Mouse (Mus musculus): ENCODE results near the gene B3galt4. TPM values are rescaled to one million over a fixed set of nuclear protein-coding genes. Genes with fewer than 3 reads are reported as not detected.
"Not testable (repeated sequence)": the region's sequence is repeated elsewhere in the genome, so short reads cannot be mapped to it uniquely, and the experiment has no call there.

Gene B3galt4
- total RNA-seq, 2 experiments from 2014 or later: 4.8 to 5.8 TPM

DNA sequence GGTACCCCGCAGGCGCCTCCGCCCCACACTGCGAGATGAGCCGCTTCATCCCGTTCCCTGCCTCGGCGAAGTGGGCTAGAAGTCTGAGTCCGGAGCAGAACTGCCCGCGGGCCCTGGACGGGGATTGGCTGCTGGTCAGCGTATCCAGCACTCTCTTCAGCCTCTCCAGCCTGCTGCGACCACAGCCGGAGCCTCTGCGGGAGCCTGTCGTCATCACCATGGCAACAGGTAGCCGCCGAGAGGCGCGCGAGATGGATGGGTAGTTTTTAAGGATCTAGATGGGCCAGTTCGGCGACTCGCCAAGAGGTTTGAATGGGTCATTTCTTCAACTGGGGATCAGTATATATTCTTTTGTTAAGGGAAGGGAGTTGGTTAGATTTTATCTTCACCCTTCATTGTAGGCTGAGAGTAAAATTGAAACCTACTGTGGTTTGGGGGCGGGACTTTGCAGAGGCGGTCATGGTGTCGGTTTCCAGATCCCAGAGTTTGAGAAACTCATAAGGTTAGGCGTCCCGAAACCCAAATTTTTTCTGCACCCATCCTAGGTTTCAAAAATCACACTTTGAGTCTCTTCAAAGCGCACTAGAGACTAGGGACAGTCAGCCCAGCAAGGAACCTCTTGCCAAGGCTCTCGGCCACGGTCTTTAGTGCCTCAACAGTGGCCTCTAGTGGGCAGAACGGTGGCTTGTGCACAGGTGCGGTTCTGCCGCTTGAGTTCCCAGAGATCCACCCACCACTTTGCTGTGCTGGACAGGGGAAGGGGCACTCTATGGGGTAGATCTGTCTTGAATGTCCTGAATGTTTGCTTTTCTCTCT, 30.8 kb downstream of the B3galt4 start:
- DNase-seq: peak; percentile 91

DNA sequence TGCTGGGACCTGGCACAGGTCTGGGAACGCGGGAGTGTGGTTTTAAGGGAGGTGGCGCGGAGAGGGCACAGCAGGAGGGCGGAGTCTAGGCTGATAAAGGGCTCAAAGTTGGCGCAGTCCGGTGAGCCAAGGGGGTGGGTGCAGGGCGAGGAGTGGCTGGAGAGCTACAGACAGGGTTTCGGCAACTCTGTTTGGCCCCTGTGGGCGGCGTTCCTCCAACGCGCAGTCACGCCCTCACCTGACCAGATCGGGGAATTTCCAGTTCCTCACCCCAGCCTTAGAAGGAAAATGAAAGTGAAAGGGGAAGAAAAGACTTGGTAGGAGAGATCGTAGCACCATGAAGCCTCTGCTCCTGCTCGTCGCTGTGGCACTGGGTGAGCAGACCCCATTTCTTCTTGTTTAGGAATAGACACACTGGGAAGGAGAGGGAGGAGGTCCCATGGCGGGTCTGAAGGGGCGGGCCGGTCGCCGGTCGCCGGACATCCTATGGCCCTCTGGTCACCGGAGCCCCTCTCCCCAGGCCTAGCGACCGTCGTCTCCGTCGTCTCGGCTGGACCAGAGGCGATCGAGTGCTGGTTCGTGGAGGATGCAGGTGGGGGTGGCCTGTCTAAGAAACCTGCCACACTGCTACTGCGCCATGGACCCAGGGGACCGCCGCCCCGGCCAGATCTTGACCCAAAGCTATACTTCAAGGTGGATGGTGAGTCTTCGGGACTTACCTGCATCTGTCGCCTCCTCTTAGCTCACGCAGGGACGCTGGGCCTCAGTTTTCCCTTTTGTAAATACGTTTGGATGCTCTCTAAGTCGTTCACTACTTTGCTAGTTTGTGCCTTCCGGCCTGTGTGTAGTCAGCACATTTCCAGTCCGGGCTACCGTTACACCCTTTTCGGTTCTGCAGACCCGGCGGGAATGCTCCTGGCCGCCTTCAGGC, 31.7 kb downstream of the B3galt4 start:
- peak; percentile 91 for DNase-seq

DNA sequence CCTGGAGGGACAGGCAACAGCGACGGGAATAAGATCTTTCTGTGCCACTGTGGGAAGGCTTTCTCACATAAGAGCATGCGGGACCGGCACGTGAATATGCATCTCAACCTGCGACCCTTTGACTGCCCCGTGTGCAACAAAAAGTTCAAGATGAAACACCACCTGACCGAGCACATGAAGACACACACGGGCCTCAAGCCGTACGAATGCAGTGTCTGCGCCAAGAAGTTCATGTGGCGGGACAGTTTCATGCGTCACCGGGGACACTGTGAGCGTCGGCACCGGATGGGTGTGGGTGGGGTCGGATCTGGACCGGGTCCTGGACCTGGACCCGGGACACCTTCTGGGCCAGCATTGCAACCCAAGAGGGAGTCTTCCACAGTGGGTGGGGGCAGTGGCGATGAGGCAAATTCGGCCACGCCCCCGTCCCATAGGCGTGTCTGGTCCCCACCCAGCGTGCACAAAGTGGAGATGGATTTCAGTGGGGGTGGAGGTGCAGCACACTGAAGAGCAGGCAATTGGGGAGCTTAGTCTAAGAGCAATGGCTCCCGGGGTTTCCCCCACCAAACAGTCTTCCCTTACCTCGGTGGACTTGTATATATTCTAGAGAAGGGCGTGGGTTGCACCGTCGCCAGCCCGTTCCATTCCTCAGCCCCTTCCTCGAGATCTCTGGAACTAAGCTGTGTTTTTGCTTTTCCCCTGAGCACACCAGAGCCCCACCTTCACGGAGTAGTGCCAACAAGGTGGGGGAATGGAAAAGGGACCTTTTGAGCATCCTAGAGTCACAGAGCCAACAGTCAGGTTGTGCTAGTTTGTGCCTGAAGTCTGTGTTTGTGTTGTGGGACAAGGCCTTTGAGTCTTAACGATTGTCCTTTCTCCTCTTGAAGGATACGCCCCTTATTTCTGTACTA, 32.7 kb downstream of the B3galt4 start:
- DNase-seq: no peak

DNA sequence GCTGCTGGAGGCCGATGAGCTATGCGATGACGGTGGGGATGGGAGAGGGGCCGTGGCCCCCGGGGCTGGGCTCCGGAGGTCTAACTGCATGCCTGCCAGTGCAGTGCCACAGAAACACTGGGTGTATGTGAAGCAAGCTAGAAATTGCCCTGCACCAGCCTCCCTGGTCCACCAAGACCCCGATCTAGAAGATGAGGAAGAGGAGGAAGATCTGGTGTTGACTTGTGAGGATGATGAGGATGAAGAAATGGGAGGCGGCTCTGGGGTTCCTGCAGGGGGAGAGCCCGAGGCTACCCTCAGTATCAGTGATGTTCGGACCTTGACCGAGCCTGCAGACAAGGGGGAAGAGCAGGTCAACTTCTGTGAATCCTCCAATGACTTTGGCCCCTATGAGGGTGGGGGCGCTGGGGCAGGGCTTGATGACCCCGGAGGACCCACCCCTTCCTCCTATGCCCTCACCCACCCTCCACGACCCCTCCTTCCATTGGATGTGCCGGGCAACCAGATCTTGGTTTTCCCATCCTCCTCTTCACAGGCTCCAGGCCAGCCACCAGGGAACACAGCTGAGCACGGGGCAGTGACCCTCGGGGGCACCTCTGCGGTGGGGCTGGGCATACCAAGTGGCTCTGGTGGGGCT, 33.5 kb downstream of the B3galt4 start:
- DNase-seq: no peak

DNA sequence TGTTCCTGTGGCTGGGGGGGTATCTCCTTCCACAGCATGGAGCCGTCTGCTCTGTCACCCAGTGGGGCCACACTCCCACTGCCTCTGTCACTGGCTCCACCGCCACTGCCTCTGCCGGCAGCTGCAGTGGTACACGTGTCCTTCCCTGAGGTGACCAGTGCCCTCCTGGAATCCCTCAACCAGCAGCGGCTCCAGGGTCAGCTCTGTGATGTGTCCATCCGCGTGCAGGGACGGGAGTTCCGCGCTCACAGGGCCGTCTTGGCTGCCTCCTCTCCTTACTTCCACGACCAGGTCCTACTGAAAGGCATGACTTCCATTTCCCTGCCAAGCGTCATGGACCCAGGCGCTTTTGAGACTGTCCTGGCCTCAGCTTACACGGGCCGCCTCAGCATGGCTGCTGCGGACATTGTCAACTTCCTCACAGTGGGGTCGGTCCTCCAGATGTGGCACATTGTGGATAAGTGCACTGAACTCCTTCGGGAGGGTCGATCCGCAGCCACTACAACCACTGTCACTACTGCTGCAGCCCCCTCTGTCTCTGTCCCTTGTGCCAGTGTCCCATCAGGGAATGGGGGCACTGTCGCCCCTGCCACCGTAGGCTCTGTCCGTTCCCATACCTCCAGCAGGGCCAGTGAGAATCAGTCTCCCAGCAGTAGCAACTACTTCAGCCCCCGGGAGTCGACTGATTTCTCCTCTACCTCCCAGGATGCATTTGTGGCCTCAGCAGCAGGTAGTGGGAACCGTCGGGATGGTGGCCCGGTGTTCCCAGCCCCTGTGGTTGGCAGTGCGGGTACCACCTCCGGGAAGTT, 34.2 kb downstream of the B3galt4 start:
- no peak for DNase-seq

DNA sequence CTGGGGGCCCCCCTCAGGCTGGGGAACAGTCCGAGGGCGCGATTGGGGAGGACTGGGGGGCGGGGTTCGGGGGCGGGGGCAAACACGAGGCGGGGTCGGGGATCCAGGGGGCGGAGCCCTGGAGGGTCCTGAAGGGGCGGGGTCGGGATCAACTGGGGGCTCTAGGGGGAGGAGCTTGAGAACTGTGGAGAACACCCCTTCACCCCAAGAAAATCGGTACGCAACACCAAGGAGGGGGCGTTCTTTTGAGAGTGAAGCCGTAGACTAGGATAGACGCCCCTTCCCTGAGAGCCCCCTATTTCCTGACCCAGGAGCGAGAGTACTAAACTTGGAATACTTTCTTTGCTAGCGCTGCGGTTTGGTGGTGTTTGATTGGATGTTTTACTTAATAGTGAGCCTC, 35.0 kb downstream of the B3galt4 start:
- DNase-seq: no peak

DNA sequence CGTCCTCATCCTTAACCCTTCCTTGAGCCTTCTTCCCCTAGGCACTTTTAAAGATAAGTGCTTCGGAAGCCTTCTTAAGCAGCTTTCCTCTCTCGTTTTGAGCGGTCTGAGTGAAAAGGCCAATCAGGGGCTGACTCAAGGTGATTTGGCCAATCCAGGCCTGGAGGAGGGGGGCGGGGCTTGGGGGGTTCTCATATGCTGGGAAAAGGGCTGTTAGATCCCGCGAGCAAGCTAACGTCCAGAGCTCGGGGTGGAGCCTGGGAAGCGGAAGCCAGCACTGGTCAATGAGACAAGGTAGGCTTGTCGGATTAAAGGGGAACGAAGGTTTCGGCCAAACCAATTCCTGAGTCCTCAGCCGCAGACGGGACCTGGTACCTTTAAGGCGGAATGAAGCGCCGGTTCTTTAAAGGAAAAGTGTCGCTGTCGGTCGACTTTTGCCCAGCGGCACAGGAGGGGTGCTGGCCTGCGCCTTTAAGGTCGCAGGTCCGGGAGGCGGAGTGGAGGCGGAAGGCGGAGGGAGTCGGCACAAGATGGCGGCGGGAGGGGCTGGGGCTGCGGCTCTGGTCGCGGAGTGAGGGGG, 35.5 kb downstream of the B3galt4 start, which contains the start of the genes Tapbp and Zbtb22:
Gene Tapbp, plus strand, starts transcription at position 229 of the 580 bp plus-strand sequence.
Gene Zbtb22, plus strand, starts transcription at position 234 of the 580 bp plus-strand sequence.
- peak; percentile 96 for DNase-seq

DNA sequence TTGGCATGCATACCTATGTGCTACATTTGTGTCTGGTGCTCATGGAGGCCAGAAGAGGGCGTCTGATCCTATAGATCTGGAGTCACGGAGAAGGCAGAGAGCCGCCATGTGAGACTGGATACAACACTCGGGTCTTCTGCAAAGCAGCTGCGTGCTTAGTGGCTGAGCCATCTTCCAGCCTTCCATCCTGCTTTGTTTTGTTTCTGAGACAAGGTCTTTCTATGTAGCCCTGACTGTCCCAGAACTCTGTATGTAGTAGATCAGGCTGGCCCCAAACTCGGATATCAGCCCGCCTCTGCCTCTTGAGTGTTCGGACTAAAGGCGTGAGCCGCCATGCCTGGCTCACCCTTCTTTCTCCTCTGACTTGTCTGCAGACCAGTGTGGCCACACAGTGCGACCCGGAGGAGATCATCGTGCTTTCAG, 36.3 kb downstream of the B3galt4 start:
- DNase-seq: no peak

DNA sequence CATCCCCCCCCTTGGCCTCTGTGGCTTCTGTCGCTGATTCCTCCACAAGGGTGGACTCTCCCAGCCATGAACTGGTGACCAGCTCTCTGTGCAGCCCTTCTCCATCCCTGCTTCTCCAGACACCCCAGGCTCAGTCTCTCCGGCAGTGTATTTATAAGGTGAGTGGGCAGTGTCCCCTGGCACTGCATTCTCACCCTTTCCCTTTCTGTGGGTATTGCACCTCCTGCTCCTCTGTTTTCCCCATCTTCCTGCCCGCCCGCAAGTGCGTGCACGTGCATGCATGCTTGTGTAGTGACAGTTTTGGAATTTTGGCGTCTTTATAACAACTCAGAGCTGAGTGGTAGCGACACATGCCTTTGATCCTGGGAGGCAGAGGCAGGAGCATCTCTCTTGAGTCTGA, 37.4 kb downstream of the B3galt4 start:
- no peak for DNase-seq

DNA sequence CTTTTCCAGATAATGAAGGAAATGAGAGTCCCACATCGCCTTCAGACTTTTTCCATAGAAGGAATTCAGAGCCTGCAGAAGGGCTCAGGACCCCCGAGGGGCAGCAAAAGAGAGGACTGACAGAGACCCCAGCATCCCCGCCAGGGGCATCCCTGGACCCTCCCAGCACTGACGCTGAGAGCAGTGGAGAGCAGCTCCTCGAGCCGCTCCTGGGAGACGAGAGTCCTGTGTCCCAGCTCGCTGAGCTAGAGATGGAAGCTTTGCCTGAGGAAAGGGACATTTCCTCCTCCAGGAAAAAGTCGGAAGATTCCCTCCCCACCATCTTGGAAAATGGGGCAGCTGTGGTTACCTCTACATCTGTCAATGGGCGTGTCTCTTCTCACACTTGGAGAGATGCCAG, 38.0 kb downstream of the B3galt4 start:
- DNase-seq: no peak

DNA sequence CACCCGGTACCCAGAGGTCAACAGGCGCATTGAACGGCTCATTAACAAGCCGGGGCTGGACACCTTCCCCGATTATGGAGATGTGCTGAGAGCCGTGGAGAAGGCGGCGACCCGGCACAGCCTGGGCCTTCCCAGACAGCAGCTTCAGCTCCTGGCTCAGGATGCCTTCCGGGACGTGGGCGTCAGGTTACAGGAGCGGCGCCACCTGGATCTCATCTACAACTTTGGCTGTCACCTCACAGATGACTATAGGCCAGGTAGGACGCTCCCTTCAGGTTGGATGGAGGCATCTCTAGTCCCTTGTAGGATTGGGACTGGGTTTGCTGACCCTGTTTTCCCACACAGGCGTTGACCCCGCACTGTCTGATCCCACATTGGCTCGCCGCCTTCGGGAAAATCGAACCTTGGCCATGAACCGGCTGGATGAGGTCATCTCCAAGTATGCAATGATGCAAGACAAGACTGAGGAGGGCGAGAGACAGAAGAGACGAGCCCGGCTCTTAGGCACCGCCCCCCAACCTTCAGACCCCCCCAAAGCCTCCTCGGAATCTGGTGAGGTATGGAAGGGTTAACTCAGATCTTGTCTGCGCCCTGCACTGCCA, 39.4 kb downstream of the B3galt4 start:
- DNase-seq: no peak

DNA sequence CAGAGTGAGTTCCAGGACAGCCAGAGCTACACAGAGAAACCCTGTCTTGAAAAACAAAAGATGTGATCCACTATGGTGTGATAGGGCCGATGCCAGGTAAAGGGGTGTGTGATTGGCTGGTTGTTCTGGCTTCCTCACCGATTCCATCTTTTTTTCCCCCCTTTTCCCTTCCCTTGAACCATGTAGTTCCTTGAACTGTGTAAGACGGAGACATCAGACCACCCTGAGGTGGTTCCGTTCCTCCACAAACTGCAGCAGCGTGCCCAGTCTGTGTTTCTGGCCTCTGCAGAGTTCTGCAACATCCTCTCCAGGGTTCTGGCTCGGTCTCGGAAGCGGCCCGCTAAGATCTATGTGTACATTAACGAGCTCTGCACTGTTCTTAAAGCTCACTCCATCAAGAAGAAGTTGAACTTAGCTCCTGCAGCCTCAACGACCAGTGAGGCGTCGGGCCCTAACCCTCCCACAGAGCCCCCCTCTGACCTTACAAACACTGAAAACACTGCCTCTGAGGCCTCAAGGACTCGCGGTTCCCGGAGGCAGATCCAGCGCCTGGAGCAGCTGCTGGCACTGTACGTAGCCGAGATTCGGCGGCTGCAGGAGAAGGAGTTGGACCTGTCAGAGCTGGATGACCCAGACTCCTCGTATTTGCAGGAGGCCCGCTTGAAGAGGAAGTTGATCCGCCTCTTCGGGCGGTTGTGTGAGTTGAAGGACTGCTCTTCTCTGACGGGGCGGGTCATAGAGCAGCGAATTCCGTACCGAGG, 40.1 kb downstream of the B3galt4 start:
- no peak for DNase-seq

DNA sequence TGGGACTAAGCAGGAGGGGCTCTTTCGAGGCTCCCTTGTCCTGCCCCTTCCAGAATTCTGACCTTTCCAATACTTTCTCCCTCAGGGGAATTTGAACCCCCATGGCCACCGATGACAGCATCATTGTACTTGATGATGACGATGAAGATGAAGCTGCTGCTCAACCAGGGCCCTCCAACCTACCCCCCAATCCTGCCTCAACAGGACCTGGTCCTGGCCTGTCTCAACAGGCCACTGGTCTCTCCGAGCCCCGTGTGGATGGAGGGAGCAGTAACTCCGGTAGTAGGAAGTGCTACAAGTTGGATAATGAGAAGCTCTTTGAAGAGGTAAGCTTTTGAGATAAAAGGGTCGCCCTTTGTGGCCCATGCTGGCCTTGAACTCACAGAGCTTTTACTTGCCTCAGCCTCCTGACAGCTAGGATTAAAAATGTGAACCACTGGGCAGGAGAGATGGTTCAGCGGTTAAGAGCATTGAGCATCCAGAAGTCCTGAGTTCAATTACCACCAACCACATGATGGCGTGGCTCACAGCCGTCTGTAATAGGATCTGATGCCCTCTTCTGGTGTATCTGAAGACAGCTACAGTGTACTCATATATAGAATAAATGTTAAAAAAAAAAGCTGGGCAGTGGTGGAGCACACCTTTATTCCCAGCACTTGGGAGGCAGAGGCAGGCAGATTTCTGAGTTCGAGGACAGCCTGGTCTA, 40.8 kb downstream of the B3galt4 start:
- no peak for DNase-seq

DNA sequence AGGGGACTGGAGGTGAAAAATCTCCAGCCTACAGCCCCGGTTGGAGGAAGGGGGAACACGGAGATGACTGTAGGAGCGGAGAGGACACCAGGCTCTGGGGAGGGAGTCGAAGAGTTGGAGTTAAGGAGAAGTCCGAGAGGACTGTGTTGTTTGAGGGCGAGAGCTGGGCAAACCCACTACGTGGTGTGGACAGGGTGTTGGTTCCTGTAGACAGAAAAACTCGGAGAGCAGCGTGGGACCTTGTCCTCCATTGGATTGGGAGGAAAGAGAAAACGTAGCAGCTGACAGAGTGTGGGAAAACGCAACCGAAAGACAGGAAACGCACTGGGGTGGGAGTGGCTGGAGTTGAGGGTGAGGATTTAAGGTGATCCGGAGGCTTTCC, 41.4 kb downstream of the B3galt4 start:
- peak; percentile 75 for DNase-seq

DNA sequence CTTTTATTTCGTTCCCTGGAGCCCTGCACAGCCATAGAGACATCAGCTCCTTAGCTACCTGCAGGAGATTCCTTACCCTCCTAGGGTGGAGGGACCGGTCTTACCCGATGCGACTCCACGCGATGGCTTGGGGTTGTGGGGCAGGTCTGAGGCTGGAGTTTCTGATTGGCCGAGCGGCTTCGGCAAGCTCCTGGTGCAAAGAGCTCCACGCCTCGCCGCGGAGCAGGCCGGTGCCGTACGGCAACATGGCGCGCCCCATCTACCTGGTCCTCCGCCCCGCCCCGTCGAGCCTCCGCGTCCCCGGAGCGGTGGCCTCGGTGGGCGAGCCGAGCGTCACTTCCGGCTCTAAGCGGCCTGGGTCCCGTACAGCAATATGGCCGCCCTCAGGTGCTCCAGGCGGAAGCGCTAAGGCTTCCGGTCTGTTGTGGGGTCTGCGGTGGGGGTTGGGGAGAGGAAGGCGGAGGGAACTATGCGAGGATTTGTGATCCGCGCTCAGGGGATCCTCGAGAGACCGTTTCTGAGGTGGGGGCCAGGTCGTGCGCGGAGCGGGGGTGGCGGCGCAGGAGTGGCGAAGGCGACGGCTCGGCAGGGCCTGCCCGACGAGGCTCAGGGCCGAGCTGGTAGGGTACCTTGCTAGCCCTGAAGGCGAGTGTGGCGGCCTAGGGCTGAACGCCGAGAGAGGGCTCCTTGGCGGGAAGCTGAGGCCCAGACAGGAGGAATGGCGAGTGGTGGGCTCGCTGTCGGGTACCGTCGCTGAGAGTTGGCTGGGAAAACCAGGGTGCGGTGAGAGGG, 42.0 kb downstream of the B3galt4 start, which contains the start of gene Daxx:
Gene Daxx, plus strand, starts transcription at position 338 of the 792 bp plus-strand sequence.
- peak; percentile 100 for DNase-seq

DNA sequence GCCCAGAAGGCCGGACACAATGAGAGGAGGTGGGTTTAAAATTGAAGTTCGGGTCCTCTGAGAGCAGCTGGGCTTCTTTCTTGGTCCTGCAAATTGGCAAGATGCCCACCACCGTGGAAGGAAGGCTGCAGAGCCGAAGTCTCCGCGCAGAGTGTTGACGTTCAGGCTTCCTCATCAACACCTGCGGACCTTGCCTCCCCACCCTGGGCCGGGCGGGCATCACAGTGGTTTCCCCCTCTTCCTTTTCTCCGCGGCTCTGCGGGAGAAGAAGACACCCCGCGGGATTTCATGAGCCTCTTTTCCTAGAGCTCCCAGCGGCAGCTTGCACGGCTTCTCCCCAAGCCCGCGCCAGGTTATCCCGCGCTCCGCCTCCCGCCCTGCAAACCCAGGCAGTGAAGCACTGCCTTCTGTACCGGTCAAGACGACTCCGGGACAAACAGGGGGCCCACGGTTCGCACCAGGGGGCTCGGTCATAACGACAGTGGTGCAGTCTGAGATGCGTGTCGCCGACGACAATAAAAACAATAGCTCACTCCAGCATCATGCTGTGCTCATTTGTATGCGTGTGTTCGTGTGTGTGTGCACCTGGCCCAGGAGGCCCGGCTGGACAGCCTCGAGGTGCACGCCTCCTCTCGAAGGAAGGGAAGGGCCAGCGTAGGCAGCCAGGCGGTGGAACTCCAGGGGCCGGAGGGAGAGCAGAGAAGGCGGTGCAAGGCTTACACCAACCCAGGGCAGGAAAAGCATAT, 42.8 kb downstream of the B3galt4 start:
- peak; percentile 57 for DNase-seq

DNA sequence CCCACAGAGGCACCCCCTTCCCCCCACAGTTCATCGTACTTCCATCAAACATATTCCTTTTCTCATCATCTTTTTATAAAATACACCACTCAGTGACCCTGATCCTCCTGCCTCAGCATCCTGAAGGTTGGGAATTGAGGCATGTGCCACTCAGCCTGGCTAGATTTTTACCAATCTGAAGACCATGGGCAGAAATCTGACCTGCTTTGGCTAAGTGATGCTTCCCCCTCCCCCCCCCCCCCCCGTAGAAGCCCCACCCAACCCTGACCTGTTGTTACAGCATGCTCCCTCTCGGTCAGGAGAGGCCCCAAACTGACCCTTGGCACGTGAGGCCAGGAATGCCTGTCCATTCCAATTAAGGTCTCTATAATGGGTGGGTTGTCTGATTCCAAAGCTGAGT, 46.5 kb downstream of the B3galt4 start, which contains the start of gene Platr17:
Gene Platr17, plus strand, starts transcription at position 301 of the 400 bp plus-strand sequence.
- DNase-seq: not testable (repeated sequence)

All from adrenal gland, postnatal 10 days (tissue).